Mouse (Mus musculus): ENCODE data around the gene Ubash3b. TPM values are rescaled to one million over a fixed set of nuclear protein-coding genes. Genes with fewer than 3 reads are reported as not detected.

Gene Ubash3b
- polyA plus RNA-seq, 1 experiment from 2014 or later: 5.2 TPM

DNA sequence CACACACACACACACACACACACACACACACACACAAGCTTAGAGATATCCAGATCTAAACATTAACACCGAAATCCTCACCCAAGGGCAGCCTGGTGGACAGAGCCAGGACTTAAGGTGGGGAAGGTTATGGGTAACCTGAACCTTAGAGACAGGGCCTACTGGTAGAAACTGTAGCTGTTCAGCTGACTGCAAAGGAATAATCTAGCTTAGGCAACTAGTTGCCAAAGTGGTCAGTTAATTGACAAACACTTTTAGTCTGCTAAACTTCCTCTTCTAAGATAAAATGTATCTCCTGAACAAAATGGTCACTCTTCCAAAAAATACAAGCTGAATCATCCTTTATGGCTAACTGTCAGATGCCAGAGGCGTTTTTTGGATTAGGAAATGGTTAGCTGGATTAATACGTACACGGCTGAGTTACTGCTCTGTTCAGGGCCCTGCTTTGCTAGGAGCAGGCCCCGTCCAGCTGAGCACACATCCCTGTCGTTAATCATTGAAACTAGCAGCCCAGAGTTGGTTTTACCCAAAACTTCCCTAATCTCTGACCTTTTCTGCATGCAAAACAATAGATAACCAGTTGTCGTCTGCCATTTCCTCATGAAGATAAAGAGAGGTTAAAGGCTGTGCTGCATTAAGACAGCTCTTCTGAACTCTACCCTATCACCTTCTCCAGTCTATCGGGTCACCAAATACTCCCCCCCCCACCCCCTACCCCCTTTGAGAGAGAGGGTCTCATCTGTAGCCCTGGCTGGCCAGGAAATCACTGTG lies 102.5 kb downstream of the Ubash3b start:
- Histone ChIP-seq H3K27me3 (ENCODE audit: control insufficient read depth, insufficient read depth, low read depth, low read length) (no peaks in the 10 kb centered on the region), H3K9me3 (ENCODE audit: control insufficient read depth, low read length) (no peaks in the 10 kb centered on the region), H3K36me3 (ENCODE audit: control insufficient read depth, insufficient read depth, low read length) (no peaks in the 10 kb centered on the region), H3K4me3 (ENCODE audit: low read length) (no peak overlapping the region), H3K9ac (ENCODE audit: low read length) (no peak overlapping the region), H3K27ac (ENCODE audit: low read length) (no peak overlapping the region), H3K4me1 (replicated peaks; ENCODE audit: control insufficient read depth, insufficient read depth, low read length) (no peaks in the 10 kb centered on the region), H3K4me2 (ENCODE audit: low read depth, low read length) (no peak overlapping the region)
- 56% methylated on average over 8 of the region's 8 CpGs for WGBS
- no peak for ATAC-seq (ENCODE audit: low read depth)

- 84% methylated on average over 9 of the region's 9 CpGs for WGBS
- Histone ChIP-seq H3K9me3 (ENCODE audit: control insufficient read depth, low read length) (no peaks in the 10 kb centered on the region), H3K4me2 (ENCODE audit: low read depth, low read length) (no peak overlapping the region), H3K4me3 (ENCODE audit: low read length) (no peak overlapping the region), H3K36me3 (ENCODE audit: control insufficient read depth, insufficient read depth, low read length) (no peaks in the 10 kb centered on the region), H3K27me3 (ENCODE audit: control insufficient read depth, insufficient read depth, low read depth, low read length) (no peaks in the 10 kb centered on the region), H3K27ac (ENCODE audit: low read length) (no peak overlapping the region), H3K4me1 (replicated peaks; ENCODE audit: control insufficient read depth, insufficient read depth, low read length) (peaks cover 5% of the 10 kb centered on the region), H3K9ac (ENCODE audit: low read length) (no peak overlapping the region)
- no peak for ATAC-seq (ENCODE audit: low read depth)
These were observed 107.3 kb downstream of the Ubash3b start for GRCm38 (mm10) chr9:41054166-41054565.

GRCm38 (mm10) chr9:41053478-41053877 lies 108.0 kb downstream of the Ubash3b start:
- no peak for ATAC-seq (ENCODE audit: low read depth)
- no peaks in the 10 kb centered on the region for H3K27me3 ChIP-seq (ENCODE audit: control insufficient read depth, insufficient read depth, low read depth, low read length)
- no peak overlapping the region for H3K27ac ChIP-seq (ENCODE audit: low read length)
- no peaks in the 10 kb centered on the region for H3K9me3 ChIP-seq (ENCODE audit: control insufficient read depth, low read length)
- H3K36me3 ChIP-seq (ENCODE audit: control insufficient read depth, insufficient read depth, low read length): no peaks in the 10 kb centered on the region
- peaks cover 5% of the 10 kb centered on the region for H3K4me1 ChIP-seq (replicated peaks; ENCODE audit: control insufficient read depth, insufficient read depth, low read length)
- no peak overlapping the region for H3K4me3 ChIP-seq (ENCODE audit: low read length)
- H3K9ac ChIP-seq (ENCODE audit: low read length): no peak overlapping the region
- WGBS: 51% methylated on average over 4 of the region's 4 CpGs
- no peak overlapping the region for H3K4me2 ChIP-seq (ENCODE audit: low read depth, low read length)

GRCm38 (mm10) chr9:41051080-41051932 lies 110.2 kb downstream of the Ubash3b start:
- no peaks in the 10 kb centered on the region for H3K27me3 ChIP-seq (ENCODE audit: control insufficient read depth, insufficient read depth, low read depth, low read length)
- no peak; the same call in 1 of the 2 replicates for ATAC-seq (ENCODE audit: low read depth)
- H3K4me2 ChIP-seq (ENCODE audit: low read depth, low read length): no peak overlapping the region
- no peak overlapping the region for H3K9ac ChIP-seq (ENCODE audit: low read length)
- H3K4me3 ChIP-seq (ENCODE audit: low read length): no peak overlapping the region
- no peaks in the 10 kb centered on the region for H3K9me3 ChIP-seq (ENCODE audit: control insufficient read depth, low read length)
- 32% methylated on average over 11 of the region's 11 CpGs for WGBS
- H3K4me1 ChIP-seq (replicated peaks; ENCODE audit: control insufficient read depth, insufficient read depth, low read length): peaks cover 5% of the 10 kb centered on the region
- H3K36me3 ChIP-seq (ENCODE audit: control insufficient read depth, insufficient read depth, low read length): no peaks in the 10 kb centered on the region
- H3K27ac ChIP-seq (ENCODE audit: low read length): no peak overlapping the region

DNA sequence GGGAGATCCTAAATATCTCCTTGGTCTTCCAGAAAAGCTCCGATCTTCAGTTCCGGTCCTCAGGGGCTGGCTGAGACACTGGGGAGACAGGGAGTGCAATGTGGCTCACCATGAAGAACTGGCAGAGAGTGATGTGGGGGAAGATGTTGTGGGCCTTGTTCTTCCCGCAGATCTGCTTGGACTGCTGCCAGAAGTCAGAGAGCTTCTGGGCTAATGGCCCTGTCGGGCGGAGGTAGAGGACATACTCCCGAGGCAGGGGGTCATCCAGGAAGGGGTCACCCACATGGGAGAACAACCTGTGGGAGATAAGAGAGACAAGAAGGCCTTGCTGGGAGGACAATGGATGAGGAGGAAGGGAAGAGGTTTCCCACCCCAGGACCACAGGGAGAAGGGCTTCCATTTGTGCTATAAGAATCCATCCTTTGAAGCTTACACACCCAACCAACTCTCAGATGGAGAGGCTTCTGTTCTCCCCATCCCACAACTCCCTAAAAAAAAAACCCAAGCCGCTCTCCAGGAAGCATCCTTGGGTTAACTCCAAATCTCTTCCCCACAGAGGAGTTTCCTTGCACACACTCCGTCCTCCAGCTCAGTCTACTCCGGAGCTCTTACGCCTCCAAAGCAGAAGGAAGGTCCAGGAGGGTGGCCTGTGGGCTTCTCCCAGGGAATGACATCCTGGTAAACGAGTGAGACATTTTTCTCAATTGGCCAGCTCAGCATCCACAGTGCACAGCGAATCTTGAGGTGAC lies 111.0 kb downstream of the Ubash3b start:
- Histone ChIP-seq H3K27ac (ENCODE audit: low read length) (no peak overlapping the region), H3K36me3 (ENCODE audit: control insufficient read depth, insufficient read depth, low read length) (no peaks in the 10 kb centered on the region), H3K4me3 (ENCODE audit: low read length) (no peak overlapping the region), H3K9ac (ENCODE audit: low read length) (no peak overlapping the region), H3K4me1 (replicated peaks; ENCODE audit: control insufficient read depth, insufficient read depth, low read length) (peaks cover 5% of the 10 kb centered on the region), H3K27me3 (ENCODE audit: control insufficient read depth, insufficient read depth, low read depth, low read length) (no peaks in the 10 kb centered on the region), H3K9me3 (ENCODE audit: control insufficient read depth, low read length) (no peaks in the 10 kb centered on the region), H3K4me2 (ENCODE audit: low read depth, low read length) (no peak overlapping the region)
- WGBS: 41% methylated on average over 12 of the region's 12 CpGs
- ATAC-seq (ENCODE audit: low read depth): no peak

DNA sequence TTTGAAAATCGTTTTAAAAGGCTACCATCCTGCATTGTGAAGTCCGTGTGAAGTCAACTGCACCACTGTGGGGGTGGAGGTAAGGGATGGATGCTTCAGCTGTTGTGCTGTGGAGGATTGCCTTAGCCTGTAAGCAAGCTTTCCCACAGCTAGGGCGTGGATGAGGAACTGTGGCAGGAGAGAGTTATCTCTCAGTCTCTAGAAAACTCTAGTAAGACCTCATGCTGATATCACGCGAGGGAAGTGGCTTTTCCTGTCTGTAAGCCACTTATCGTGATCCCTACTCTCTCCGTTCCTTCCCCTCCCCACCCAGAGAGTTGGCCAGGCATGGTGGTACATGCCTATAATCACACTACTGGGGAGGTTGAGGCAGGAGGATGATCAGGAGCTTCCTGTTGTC lies 112.2 kb downstream of the Ubash3b start:
- H3K4me1 ChIP-seq (replicated peaks; ENCODE audit: control insufficient read depth, insufficient read depth, low read length): peaks cover 5% of the 10 kb centered on the region
- WGBS: 76% methylated on average over 7 of the region's 7 CpGs
- ATAC-seq (ENCODE audit: low read depth): no peak

GRCm38 (mm10) chr9:41048820-41049219 lies 112.7 kb downstream of the Ubash3b start:
- Histone ChIP-seq H3K9ac (ENCODE audit: low read length) (no peak overlapping the region), H3K27ac (ENCODE audit: low read length) (no peak overlapping the region), H3K9me3 (ENCODE audit: control insufficient read depth, low read length) (no peaks in the 10 kb centered on the region), H3K4me1 (replicated peaks; ENCODE audit: control insufficient read depth, insufficient read depth, low read length) (peaks cover 5% of the 10 kb centered on the region), H3K4me3 (ENCODE audit: low read length) (no peak overlapping the region), H3K27me3 (ENCODE audit: control insufficient read depth, insufficient read depth, low read depth, low read length) (no peaks in the 10 kb centered on the region), H3K36me3 (ENCODE audit: control insufficient read depth, insufficient read depth, low read length) (no peaks in the 10 kb centered on the region), H3K4me2 (ENCODE audit: low read depth, low read length) (no peak overlapping the region)
- no peak for ATAC-seq (ENCODE audit: low read depth)
- WGBS: 69% methylated on average over 3 of the region's 3 CpGs

More for the DNA sequence above, 112.2 kb downstream of the Ubash3b start:
- Histone ChIP-seq H3K27ac (ENCODE audit: low read length) (no peak overlapping the region), H3K27me3 (ENCODE audit: control insufficient read depth, insufficient read depth, low read depth, low read length) (no peaks in the 10 kb centered on the region), H3K4me2 (ENCODE audit: low read depth, low read length) (no peak overlapping the region), H3K36me3 (ENCODE audit: control insufficient read depth, insufficient read depth, low read length) (no peaks in the 10 kb centered on the region), H3K9me3 (ENCODE audit: control insufficient read depth, low read length) (no peaks in the 10 kb centered on the region), H3K4me3 (ENCODE audit: low read length) (no peak overlapping the region), H3K9ac (ENCODE audit: low read length) (no peak overlapping the region)

DNA sequence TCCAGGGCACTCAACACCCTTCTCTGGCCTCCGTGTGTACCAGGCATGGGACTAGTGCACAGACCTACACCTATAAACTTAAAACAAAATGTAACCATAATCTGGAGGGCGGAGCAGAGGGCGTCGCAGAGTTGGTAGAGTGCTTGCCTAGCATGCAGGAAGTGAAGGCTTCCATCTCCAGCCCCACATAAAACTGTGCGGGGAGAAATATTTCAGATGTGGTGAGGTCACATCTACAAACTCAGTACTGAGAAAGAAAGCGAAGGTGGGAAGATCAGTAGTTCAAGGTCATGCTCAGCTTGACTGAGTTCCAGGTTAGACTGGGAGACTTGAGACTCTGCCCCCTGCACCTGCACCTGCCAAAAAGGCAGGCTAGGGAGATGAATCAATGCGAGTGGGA lies 113.3 kb downstream of the Ubash3b start:
- no peaks in the 10 kb centered on the region for H3K36me3 ChIP-seq (ENCODE audit: control insufficient read depth, insufficient read depth, low read length)
- no peaks in the 10 kb centered on the region for H3K9me3 ChIP-seq (ENCODE audit: control insufficient read depth, low read length)
- no peaks in the 10 kb centered on the region for H3K27me3 ChIP-seq (ENCODE audit: control insufficient read depth, insufficient read depth, low read depth, low read length)
- no peak overlapping the region for H3K9ac ChIP-seq (ENCODE audit: low read length)
- no peak overlapping the region for H3K4me2 ChIP-seq (ENCODE audit: low read depth, low read length)
- WGBS: 94% methylated on average over 7 of the region's 7 CpGs
- H3K4me1 ChIP-seq (replicated peaks; ENCODE audit: control insufficient read depth, insufficient read depth, low read length): peaks cover 5% of the 10 kb centered on the region
- no peak for ATAC-seq (ENCODE audit: low read depth)
- H3K27ac ChIP-seq (ENCODE audit: low read length): no peak overlapping the region
- H3K4me3 ChIP-seq (ENCODE audit: low read length): no peak overlapping the region

DNA sequence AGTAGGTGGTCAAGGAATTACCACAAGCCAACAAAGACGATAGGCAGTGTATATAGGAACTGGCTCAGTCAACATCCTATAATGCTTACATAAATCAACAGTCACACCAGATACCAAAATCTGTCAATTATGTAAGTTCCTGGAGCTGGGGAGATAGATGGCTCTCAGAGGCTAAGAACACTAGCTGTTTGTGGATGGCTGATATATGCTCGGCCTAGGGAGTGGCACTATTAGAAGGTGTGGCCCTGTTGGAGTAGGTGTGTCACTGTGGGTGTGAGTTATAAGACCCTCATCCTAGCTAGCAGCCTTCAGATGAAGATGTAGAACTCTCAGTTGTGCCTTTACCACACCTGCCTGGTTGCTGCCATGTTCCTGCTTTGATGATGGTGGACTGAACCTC lies 113.8 kb downstream of the Ubash3b start:
- WGBS: 88% methylated on average over 2 of the region's 2 CpGs
- no peak for ATAC-seq (ENCODE audit: low read depth)
- no peak overlapping the region for H3K4me3 ChIP-seq (ENCODE audit: low read length)
- no peaks in the 10 kb centered on the region for H3K9me3 ChIP-seq (ENCODE audit: control insufficient read depth, low read length)
- peaks cover 5% of the 10 kb centered on the region for H3K4me1 ChIP-seq (replicated peaks; ENCODE audit: control insufficient read depth, insufficient read depth, low read length)
- H3K27ac ChIP-seq (ENCODE audit: low read length): no peak overlapping the region
- no peak overlapping the region for H3K4me2 ChIP-seq (ENCODE audit: low read depth, low read length)
- no peak overlapping the region for H3K9ac ChIP-seq (ENCODE audit: low read length)
- no peaks in the 10 kb centered on the region for H3K27me3 ChIP-seq (ENCODE audit: control insufficient read depth, insufficient read depth, low read depth, low read length)
- no peaks in the 10 kb centered on the region for H3K36me3 ChIP-seq (ENCODE audit: control insufficient read depth, insufficient read depth, low read length)

Measured in lung, embryonic 16.5 days (tissue).